Comparison of ENCODE assay signal across 17 mouse cellular contexts in genomic region chr1:154256811-154257210, GRCm38 (mm10). TPM values are rescaled to one million over a fixed set of nuclear protein-coding genes. Genes with fewer than 3 reads are reported as not detected.
A peak's percentile ranks its signal among the peaks of the same experiment; 100 is the strongest.
DNase-seq lines count a peak whose midpoint lies in the region; ATAC-seq lines count a peak whose summit lies in the region.
"Had no signal": no experiment of that assay in that cellular context is flagged by ENCODE, and none has a peak within 500 bp of the region (broad histone marks: within the 10 kb centered on the region; RNA-seq: fewer than 3 reads in every experiment).

No protein-coding gene starts in this region.

- no peak overlapping the region for H3K9ac ChIP-seq in hindbrain, embryonic 13.5 days
- H3K9ac ChIP-seq: embryonic facial prominence, embryonic 15.5 days had no signal

- DNase-seq in hindbrain, embryonic 10.5 days (ENCODE audit: low spot score), result no peak
- DNase-seq in right cerebral cortex, postnatal 10 days (ENCODE audit: low spot score in 2 of 2), result peak; percentile 39 to 47
- DNase-seq in right cerebral cortex, adult 18-20 months, result no peak
- peak; percentile 35 to 47 for DNase-seq in layer of hippocampus, adult 8-10 months (ENCODE audit: low spot score in 2 of 2)
- no peak for DNase-seq in urinary bladder, postnatal 14 days (ENCODE audit: low spot score)
- DNase-seq in spleen, postnatal 36 days (ENCODE audit: low spot score in 2 of 2), result no peak
- DNase-seq: adrenal gland, adult 8-10 months; kidney, postnatal 10 days; spleen, adult 18-20 months had no signal

- H3K27ac ChIP-seq in hindbrain, embryonic 13.5 days, result no peak overlapping the region
- H3K27ac ChIP-seq in hindbrain, embryonic 10.5 days, result no peak overlapping the region
- H3K27ac ChIP-seq: embryonic facial prominence, embryonic 15.5 days had no signal

- no peaks in the 10 kb centered on the region for H3K27me3 ChIP-seq in hindbrain, embryonic 13.5 days
- H3K27me3 ChIP-seq in hindbrain, embryonic 10.5 days (ENCODE audit: insufficient read depth, poor library complexity, severe bottlenecking), result no peaks in the 10 kb centered on the region
- H3K27me3 ChIP-seq: embryonic facial prominence, embryonic 15.5 days; megakaryocyte, embryonic 14.5 days had no signal

- no peaks in the 10 kb centered on the region for H3K9me3 ChIP-seq in hindbrain, embryonic 13.5 days
- H3K9me3 ChIP-seq in hindbrain, embryonic 10.5 days, result no peaks in the 10 kb centered on the region
- H3K9me3 ChIP-seq: embryonic facial prominence, embryonic 15.5 days; megakaryocyte, embryonic 14.5 days had no signal

- no peak overlapping the region for H3K4me3 ChIP-seq in hindbrain, embryonic 13.5 days
- H3K4me3 ChIP-seq in hindbrain, embryonic 10.5 days, result no peak overlapping the region
- H3K4me3 ChIP-seq: embryonic facial prominence, embryonic 15.5 days; megakaryocyte, embryonic 14.5 days had no signal

- peak overlapping the region; percentile 34 for H3K4me2 ChIP-seq in hindbrain, embryonic 13.5 days
- H3K4me2 ChIP-seq: embryonic facial prominence, embryonic 15.5 days; heart, embryonic 11.5 days; liver, embryonic 11.5 days had no signal

- WGBS in hindbrain, embryonic 13.5 days, result 47% methylated on average over 15 of the region's 15 CpGs
- 61% methylated on average over 15 of the region's 15 CpGs for WGBS in hindbrain, embryonic 10.5 days

- ATAC-seq in hindbrain, embryonic 13.5 days (ENCODE audit: low FRiP score), result no peak
- ATAC-seq: inflammation-experienced regulatory T-cells, adult 6 months; Patski had no signal

- H3K4me1 ChIP-seq in hindbrain, embryonic 13.5 days (replicated peaks), result no peaks in the 10 kb centered on the region
- 0 out of 2 replicates have a peak, but pooled peaks cover 6% of the 10 kb centered on the region for H3K4me1 ChIP-seq in hindbrain, embryonic 10.5 days (replicated peaks)
- H3K4me1 ChIP-seq: megakaryocyte, embryonic 14.5 days had no signal

- no peaks in the 10 kb centered on the region for H3K36me3 ChIP-seq in hindbrain, embryonic 13.5 days
- no peaks in the 10 kb centered on the region for H3K36me3 ChIP-seq in hindbrain, embryonic 10.5 days
- H3K36me3 ChIP-seq: embryonic facial prominence, embryonic 15.5 days had no signal

RNA-seq across cellular contexts. Expression of gene Zfp648, which starts 55.8 kb away (rescaled TPM):
- polyA plus RNA-seq in hindbrain, embryonic 13.5 days (2015; fragmentation: Nextera tagmentation; extraction: Ambion mirVana), result 0.26 and 0.53 TPM in 2 replicates
- polyA plus RNA-seq in hindbrain, embryonic 10.5 days (2016; fragmentation: Nextera tagmentation; extraction: Ambion mirVana), result 0.11 TPM in 1 of 2 replicates, not detected in the other
- under 1 TPM; 0.33 to 0.70 (median 0.58) TPM for total RNA-seq in layer of hippocampus, adult 8-10 months (2022)
- total RNA-seq: neutrophil, adult 5-6 weeks had no signal
- polyA plus RNA-seq: heart, embryonic 11.5 days; inflammation-experienced regulatory T-cells, adult 6 months; liver, embryonic 11.5 days; Patski had no signal

Comparison
In these comparisons a context has a peak if more than half of its experiments do, and no peak if none do; other contexts are left out.
1. DNase-seq: peak in right cerebral cortex, postnatal 10 days (2 of 2) and layer of hippocampus, adult 8-10 months (2 of 2); none in hindbrain, embryonic 10.5 days (single experiment), right cerebral cortex, adult 18-20 months (single experiment), urinary bladder, postnatal 14 days (single experiment) and spleen, postnatal 36 days (0 of 2).